ENCODE assay signal across 8 mouse cellular contexts in the genomic region with DNA sequence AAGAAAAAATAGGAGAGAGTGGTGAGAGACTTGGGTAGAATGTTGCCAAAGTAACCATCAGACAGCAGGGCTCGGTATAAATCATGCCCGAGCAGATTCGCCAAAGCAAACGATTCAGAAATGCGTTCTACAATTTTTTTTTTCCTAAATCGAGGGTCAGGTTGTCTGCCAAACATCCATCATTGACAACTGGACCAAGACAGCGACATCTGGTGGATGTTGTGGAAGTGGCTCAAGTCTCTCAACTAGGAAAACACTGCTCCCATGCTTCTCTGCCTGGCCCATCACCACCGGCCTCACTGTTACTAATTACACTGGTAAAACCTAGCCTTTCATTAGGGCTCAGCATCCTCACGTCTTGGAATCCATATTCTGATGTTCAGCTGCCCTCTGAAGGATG. TPM values are rescaled to one million over a fixed set of nuclear protein-coding genes. Genes with fewer than 3 reads are reported as not detected.
DNase-seq lines count a peak whose midpoint lies in the region; ATAC-seq and TF ChIP-seq lines count a peak whose summit lies in the region.

No protein-coding gene starts in this region.

- TF ChIP-seq CTCF in left cerebral cortex, adult 2 months (IDR thresholded peaks at IDR 0.05) = peak; percentile 83

- 2% methylated on average over 9 of the region's 9 CpGs for WGBS in kidney, embryonic 16.5 days
- WGBS in embryonic facial prominence, embryonic 10.5 days = 9% methylated on average over 9 of the region's 9 CpGs

- H3K27me3 ChIP-seq in kidney, embryonic 16.5 days (ENCODE audit: insufficient read depth, low read length) = no peaks in the 10 kb centered on the region; the same call in 1 of the 2 replicates
- peaks cover 9% of the 10 kb centered on the region; the same call in 1 of the 2 replicates for H3K27me3 ChIP-seq in embryonic facial prominence, embryonic 10.5 days (replicated peaks; ENCODE audit: low read depth, poor library complexity, severe bottlenecking)

- no peaks in the 10 kb centered on the region for H3K9me3 ChIP-seq in kidney, embryonic 16.5 days (ENCODE audit: low read length)
- no peaks in the 10 kb centered on the region for H3K9me3 ChIP-seq in embryonic facial prominence, embryonic 10.5 days

- intact Hi-C loops in heart, postnatal 36 days (cut with DNase I) = loop anchor here (1.0 to 5.0 kb wide), 2 partner anchors 26 to 38 kb away; no protein-coding TSS in a partner anchor
- intact Hi-C loops in left cerebral cortex, adult 2 months (cut with DNase I) = loop anchor here (2.0 kb wide), 2 partner anchors 26 to 36 kb away; no protein-coding TSS in a partner anchor

- peaks cover 6% of the 10 kb centered on the region for H3K4me1 ChIP-seq in kidney, embryonic 16.5 days (ENCODE audit: insufficient read depth, low read length)
- peaks cover 30% of the 10 kb centered on the region for H3K4me1 ChIP-seq in embryonic facial prominence, embryonic 10.5 days

- no peaks in the 10 kb centered on the region for H3K36me3 ChIP-seq in kidney, embryonic 16.5 days (ENCODE audit: insufficient read depth, low read length)
- H3K36me3 ChIP-seq in embryonic facial prominence, embryonic 10.5 days (replicated peaks) = no peaks in the 10 kb centered on the region

- ATAC-seq in kidney, embryonic 16.5 days (ENCODE audit: low FRiP score, low TSS enrichment) = no peak

- H3K4me3 ChIP-seq in kidney, embryonic 16.5 days (ENCODE audit: low read length) = no peak overlapping the region
- 0 out of 2 replicates have a peak overlapping the region, but pooled peaks have one; percentile 14 for H3K4me3 ChIP-seq in embryonic facial prominence, embryonic 10.5 days
- no peak overlapping the region for H3K4me3 ChIP-seq in left cerebral cortex, adult 2 months

- H3K9ac ChIP-seq in kidney, embryonic 16.5 days (replicated peaks; ENCODE audit: low read length) = no peak overlapping the region

- peak; percentile 48 to 70 for DNase-seq in kidney, adult 8-10 months
- peak; percentile 78 for DNase-seq in ZHBTc4 (ENCODE audit: low read depth, low spot score)
- DNase-seq in embryonic facial prominence, embryonic 10.5 days (ENCODE audit: low spot score) = peak; percentile 62
- DNase-seq in heart, postnatal 36 days = peak; percentile 60 to 62
- peak; percentile 43 to 46 for DNase-seq in left cerebral cortex, adult 2 months (ENCODE audit: extremely low spot score in 1 of 2, low spot score in 2 of 2)
- DNase-seq in natural killer cell, adult 2 months (ENCODE audit: low spot score in 2 of 2) = peak; percentile 23 to 28
- no peak for DNase-seq in thymus, postnatal 10 days (ENCODE audit: low spot score in 2 of 2)

- H3K4me2 ChIP-seq in kidney, embryonic 16.5 days (replicated peaks; ENCODE audit: low read depth, low read length) = no peak overlapping the region; the same call in 1 of the 2 replicates

- H3K27ac ChIP-seq in kidney, embryonic 16.5 days (ENCODE audit: low read length) = no peak overlapping the region
- no peak overlapping the region for H3K27ac ChIP-seq in embryonic facial prominence, embryonic 10.5 days (replicated peaks)
- no peak overlapping the region for H3K27ac ChIP-seq in left cerebral cortex, adult 2 months

RNA-seq across cellular contexts. Expression of a gene that starts 4.3 kb away (rescaled TPM):
- polyA plus RNA-seq in kidney, embryonic 16.5 days (2015; fragmentation: Nextera tagmentation; extraction: Ambion mirVana) = 7.7 and 8.6 TPM in 2 replicates
- 31.6 and 32.6 TPM in 2 replicates for polyA plus RNA-seq in embryonic facial prominence, embryonic 10.5 days (2016; fragmentation: Nextera tagmentation; extraction: Ambion mirVana)
- total RNA-seq in heart, postnatal 36 days (2021) = 1 to 10 TPM; 4.2 to 7.4 TPM
- 10 to 100 TPM; 79.4 to 80.7 TPM for total RNA-seq in left cerebral cortex, adult 2 months (2021)

RNA-seq across cellular contexts. Expression of a gene that starts 11.3 kb away (rescaled TPM):
- polyA plus RNA-seq in kidney, embryonic 16.5 days (2015; fragmentation: Nextera tagmentation; extraction: Ambion mirVana) = 12.4 and 13.3 TPM in 2 replicates
- 3.8 and 4.1 TPM in 2 replicates for polyA plus RNA-seq in embryonic facial prominence, embryonic 10.5 days (2016; fragmentation: Nextera tagmentation; extraction: Ambion mirVana)
- 1 to 10 TPM; 2.5 to 5.5 TPM for total RNA-seq in heart, postnatal 36 days (2021)
- total RNA-seq in left cerebral cortex, adult 2 months (2021) = 1 to 10 TPM; 2.8 to 3.2 TPM

RNA-seq across cellular contexts. Expression of a gene that starts 16.1 kb away (rescaled TPM):
- polyA plus RNA-seq in kidney, embryonic 16.5 days (2015; fragmentation: Nextera tagmentation; extraction: Ambion mirVana) = 54.3 and 57.4 TPM in 2 replicates
- polyA plus RNA-seq in embryonic facial prominence, embryonic 10.5 days (2016; fragmentation: Nextera tagmentation; extraction: Ambion mirVana) = 12.3 and 12.9 TPM in 2 replicates
- 1,000 to 10,000 TPM; 2,657 to 2,874 TPM for total RNA-seq in heart, postnatal 36 days (2021)
- total RNA-seq in left cerebral cortex, adult 2 months (2021) = 100 to 1,000 TPM; 118 to 125 TPM

RNA-seq across cellular contexts. Expression of a gene that starts 17.2 kb away (rescaled TPM):
- polyA plus RNA-seq in kidney, embryonic 16.5 days (2015; fragmentation: Nextera tagmentation; extraction: Ambion mirVana) = 5.2 and 6.0 TPM in 2 replicates
- 2.8 and 3.7 TPM in 2 replicates for polyA plus RNA-seq in embryonic facial prominence, embryonic 10.5 days (2016; fragmentation: Nextera tagmentation; extraction: Ambion mirVana)
- total RNA-seq in heart, postnatal 36 days (2021) = 100 to 1,000 TPM; 132 to 137 TPM
- total RNA-seq in left cerebral cortex, adult 2 months (2021) = 1 to 10 TPM; 1.4 to 1.5 TPM

RNA-seq across cellular contexts. Expression of a gene that starts 33.0 kb away (rescaled TPM):
- polyA plus RNA-seq in kidney, embryonic 16.5 days (2015; fragmentation: Nextera tagmentation; extraction: Ambion mirVana) = 13.0 and 13.1 TPM in 2 replicates
- polyA plus RNA-seq in embryonic facial prominence, embryonic 10.5 days (2016; fragmentation: Nextera tagmentation; extraction: Ambion mirVana) = 13.2 and 13.4 TPM in 2 replicates
- 1 to 10 TPM; 6.0 to 6.6 TPM for total RNA-seq in heart, postnatal 36 days (2021)
- 1 to 10 TPM; 4.6 to 4.8 TPM for total RNA-seq in left cerebral cortex, adult 2 months (2021)

Comparison
In these comparisons a context has a peak if more than half of its experiments do, and no peak if none do; other contexts are left out.
1. DNase-seq: peak in kidney, adult 8-10 months (2 of 2), ZHBTc4 (single experiment), embryonic facial prominence, embryonic 10.5 days (single experiment), heart, postnatal 36 days (2 of 2), left cerebral cortex, adult 2 months (2 of 2) and natural killer cell, adult 2 months (2 of 2); none in thymus, postnatal 10 days (0 of 2).
2. RNA of a gene that starts 4.3 kb away (total RNA-seq): 79.4 to 80.7 TPM in left cerebral cortex, adult 2 months; 4.2 to 7.4 TPM in heart, postnatal 36 days; every median in the first group is over 4 times any median in the second.
3. RNA of a gene that starts 16.1 kb away (total RNA-seq): 2,657 to 2,874 TPM in heart, postnatal 36 days; 118 to 125 TPM in left cerebral cortex, adult 2 months; every median in the first group is over 10 times any median in the second.